Mouse (Mus musculus) liver, postnatal 0 days (tissue): ENCODE data around the gene Lhfp.

Experiments
- CTCF ChIP-seq: sonication (generic); IDR thresholded peaks from 2 replicates; pipeline ENCODE4 v1.5.1; 2016; ENCODE audit warnings: antibody characterized with exemption, low read depth
- EP300 ChIP-seq: IDR thresholded peaks from 2 replicates; pipeline ENCODE4 v1.6.1; 2016; ENCODE audit warnings: antibody characterized with exemption, low read depth, mild to moderate bottlenecking

DNA sequence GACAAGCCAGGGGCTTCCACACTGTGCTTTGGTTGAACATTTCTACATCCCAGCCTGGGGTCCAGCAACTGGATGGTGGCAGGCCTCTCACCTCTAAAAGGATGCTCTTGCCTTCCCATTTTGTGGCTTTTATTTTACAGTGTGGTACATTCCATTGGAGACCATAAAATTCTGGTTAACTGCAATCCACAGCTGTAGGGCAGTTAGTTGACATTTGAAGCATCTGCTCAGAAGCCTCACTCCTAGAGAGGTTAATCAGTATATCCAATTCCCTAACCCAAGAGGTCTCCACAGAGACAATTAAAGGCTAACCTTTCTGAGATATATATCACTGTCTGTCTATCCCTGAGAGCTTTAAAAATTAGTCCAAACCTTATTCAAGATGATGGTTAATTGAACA is 186.5 kb downstream of the Lhfp start:
- TF ChIP-seq CTCF: no peak
- no peak for TF ChIP-seq EP300
